15 mouse cellular contexts compared by ENCODE assay signal in genomic region chr10:126628057-126628456, GRCm38 (mm10).
A peak's percentile ranks its signal among the peaks of the same experiment; 100 is the strongest.
DNase-seq lines count a peak whose midpoint lies in the region; ATAC-seq and TF ChIP-seq lines count a peak whose summit lies in the region.
"Had no signal": no experiment of that assay in that cellular context is flagged by ENCODE, and none has a peak within 500 bp of the region (broad histone marks: within the 10 kb centered on the region; RNA-seq: fewer than 3 reads in every experiment).

No protein-coding gene starts in this region.

- ATAC-seq in hindbrain, postnatal 0 days: no peak
- no peak for ATAC-seq in hindbrain, embryonic 16.5 days
- no peak for ATAC-seq in midbrain, postnatal 0 days (ENCODE audit: low FRiP score)

- no peak overlapping the region for H3K9ac ChIP-seq in hindbrain, postnatal 0 days (replicated peaks; ENCODE audit: low read length)
- no peak overlapping the region for H3K9ac ChIP-seq in hindbrain, embryonic 16.5 days (ENCODE audit: low read depth, low read length)
- no peak overlapping the region for H3K9ac ChIP-seq in midbrain, postnatal 0 days (replicated peaks; ENCODE audit: low read length, poor library complexity, severe bottlenecking)
- H3K9ac ChIP-seq: stomach, embryonic 15.5 days had no signal

- no peak overlapping the region for H3K27ac ChIP-seq in cerebellum, adult 2 months (ENCODE audit: insufficient read depth, low read length)
- no peak overlapping the region for H3K27ac ChIP-seq in hindbrain, postnatal 0 days
- H3K27ac ChIP-seq in hindbrain, embryonic 16.5 days (ENCODE audit: low read depth, low read length): no peak overlapping the region
- H3K27ac ChIP-seq in midbrain, postnatal 0 days (ENCODE audit: low read depth, low read length): no peak overlapping the region
- no peak overlapping the region for H3K27ac ChIP-seq in midbrain, embryonic 10.5 days (replicated peaks)
- H3K27ac ChIP-seq: heart, embryonic 10.5 days; limb, embryonic 10.5 days; stomach, embryonic 15.5 days had no signal

- no peaks in the 10 kb centered on the region for H3K9me3 ChIP-seq in hindbrain, postnatal 0 days (ENCODE audit: low read length)
- no peaks in the 10 kb centered on the region for H3K9me3 ChIP-seq in hindbrain, embryonic 16.5 days (ENCODE audit: control insufficient read depth, low read length)
- H3K9me3 ChIP-seq in midbrain, postnatal 0 days (ENCODE audit: low read length): no peaks in the 10 kb centered on the region
- H3K9me3 ChIP-seq in midbrain, embryonic 10.5 days (replicated peaks): no peaks in the 10 kb centered on the region
- H3K9me3 ChIP-seq: heart, embryonic 10.5 days; limb, embryonic 10.5 days; stomach, embryonic 15.5 days had no signal

- H3K4me3 ChIP-seq in cerebellum, adult 2 months (replicated peaks; ENCODE audit: insufficient read depth, low read depth, low read length): no peak overlapping the region
- no peak overlapping the region for H3K4me3 ChIP-seq in hindbrain, postnatal 0 days (ENCODE audit: low read length)
- no peak overlapping the region for H3K4me3 ChIP-seq in hindbrain, embryonic 16.5 days (ENCODE audit: low read length)
- no peak overlapping the region for H3K4me3 ChIP-seq in midbrain, postnatal 0 days (ENCODE audit: low read depth, low read length)
- no peak overlapping the region for H3K4me3 ChIP-seq in midbrain, embryonic 10.5 days
- H3K4me3 ChIP-seq: heart, embryonic 10.5 days; limb, embryonic 10.5 days; stomach, embryonic 15.5 days had no signal

- no peaks in the 10 kb centered on the region for H3K36me3 ChIP-seq in hindbrain, postnatal 0 days (ENCODE audit: insufficient read depth, low read length)
- no peaks in the 10 kb centered on the region for H3K36me3 ChIP-seq in hindbrain, embryonic 16.5 days (ENCODE audit: control insufficient read depth, insufficient read depth, low read length)
- H3K36me3 ChIP-seq in midbrain, postnatal 0 days (ENCODE audit: insufficient read depth, low read length): no peaks in the 10 kb centered on the region
- H3K36me3 ChIP-seq in midbrain, embryonic 10.5 days: no peaks in the 10 kb centered on the region
- H3K36me3 ChIP-seq: heart, embryonic 10.5 days; limb, embryonic 10.5 days; stomach, embryonic 15.5 days had no signal

- TF ChIP-seq CTCF in cerebellum, adult 2 months (IDR thresholded peaks at IDR 0.05; ENCODE audit: borderline replicate concordance, insufficient read depth, low read depth, low read length): peak; percentile 17; the same call in 1 of the 2 replicates
- peak; percentile 62 for TF ChIP-seq CTCF in hindbrain, postnatal 0 days (IDR thresholded peaks at IDR 0.05; ENCODE audit: low read depth)
- TF ChIP-seq CTCF in midbrain, postnatal 0 days (IDR thresholded peaks at IDR 0.05): peak; percentile 68

- no peak for DNase-seq in cerebellum, adult 2 months
- DNase-seq in cerebellum, adult 18-20 months: no peak
- DNase-seq in hindbrain, postnatal 0 days (ENCODE audit: low spot score): peak; percentile 43
- peak; percentile 29 for DNase-seq in midbrain, postnatal 0 days (ENCODE audit: low spot score)
- no peak for DNase-seq in midbrain, embryonic 10.5 days (ENCODE audit: low spot score)
- DNase-seq in adrenal gland, adult 18-20 months (ENCODE audit: low spot score in 2 of 2): no peak
- DNase-seq in neural tube, embryonic 10.5 days (ENCODE audit: extremely low spot score, low spot score): no peak
- DNase-seq: adrenal gland, postnatal 25 days; lung, adult 18-20 months; thymus, postnatal 25 days had no signal

- TF ChIP-seq POLR2A in cerebellum, adult 2 months (IDR thresholded peaks at IDR 0.05; ENCODE audit: borderline replicate concordance, insufficient read depth, low read length): no peak

- H3K4me1 ChIP-seq in cerebellum, adult 2 months (ENCODE audit: control insufficient read depth, insufficient read depth, low read length): no peaks in the 10 kb centered on the region
- no peaks in the 10 kb centered on the region for H3K4me1 ChIP-seq in hindbrain, postnatal 0 days (ENCODE audit: insufficient read depth, low read length)
- no peaks in the 10 kb centered on the region for H3K4me1 ChIP-seq in hindbrain, embryonic 16.5 days (ENCODE audit: control insufficient read depth, insufficient read depth, low read depth, low read length)
- H3K4me1 ChIP-seq in midbrain, postnatal 0 days (ENCODE audit: insufficient read depth, low read length): no peaks in the 10 kb centered on the region
- H3K4me1 ChIP-seq in midbrain, embryonic 10.5 days: no peaks in the 10 kb centered on the region
- H3K4me1 ChIP-seq: heart, embryonic 10.5 days; limb, embryonic 10.5 days; stomach, embryonic 15.5 days had no signal

- WGBS in cerebellum, adult 2 months: 67% methylated on average over 4 of the region's 4 CpGs
- 58% methylated on average over 4 of the region's 4 CpGs for WGBS in hindbrain, postnatal 0 days
- WGBS in hindbrain, embryonic 16.5 days: 55% methylated on average over 4 of the region's 4 CpGs
- WGBS in midbrain, postnatal 0 days: 61% methylated on average over 4 of the region's 4 CpGs
- 55% methylated on average over 4 of the region's 4 CpGs for WGBS in midbrain, embryonic 10.5 days

- no peak overlapping the region for H3K4me2 ChIP-seq in hindbrain, postnatal 0 days (ENCODE audit: low read depth, low read length)
- H3K4me2 ChIP-seq in hindbrain, embryonic 16.5 days (ENCODE audit: low read length): no peak overlapping the region
- no peak overlapping the region for H3K4me2 ChIP-seq in midbrain, postnatal 0 days (ENCODE audit: low read depth, low read length, poor library complexity, severe bottlenecking)
- H3K4me2 ChIP-seq: midbrain, embryonic 11.5 days; stomach, embryonic 15.5 days had no signal

- no peaks in the 10 kb centered on the region for H3K27me3 ChIP-seq in cerebellum, adult 2 months (ENCODE audit: control insufficient read depth, insufficient read depth, low read length)
- H3K27me3 ChIP-seq in hindbrain, postnatal 0 days (ENCODE audit: insufficient read depth, low read length): no peaks in the 10 kb centered on the region
- no peaks in the 10 kb centered on the region for H3K27me3 ChIP-seq in hindbrain, embryonic 16.5 days (replicated peaks; ENCODE audit: control insufficient read depth, insufficient read depth, low read length)
- no peaks in the 10 kb centered on the region for H3K27me3 ChIP-seq in midbrain, postnatal 0 days (ENCODE audit: insufficient read depth, low read length)
- H3K27me3 ChIP-seq in midbrain, embryonic 10.5 days (ENCODE audit: low read depth, poor library complexity, severe bottlenecking): no peaks in the 10 kb centered on the region
- H3K27me3 ChIP-seq: stomach, embryonic 15.5 days had no signal

Comparison
In these comparisons a context has a peak if more than half of its experiments do, and no peak if none do; other contexts are left out.
1. DNase-seq: peak in hindbrain, postnatal 0 days (single experiment) and midbrain, postnatal 0 days (single experiment); none in cerebellum, adult 2 months (0 of 2), cerebellum, adult 18-20 months (0 of 2), midbrain, embryonic 10.5 days (single experiment), adrenal gland, adult 18-20 months (0 of 2) and neural tube, embryonic 10.5 days (single experiment).
2. CTCF ChIP-seq: peak in every context shown above with its lines; median percentile 68 in midbrain, postnatal 0 days; 62 in hindbrain, postnatal 0 days; 17 in cerebellum, adult 2 months.